Mouse (Mus musculus) cerebellum, adult 18-20 months (tissue): ENCODE measurements around the gene Haus5.

ENCODE experiments used
- DNase-seq, 2 experiments: peaks; one replicate each; pipeline ENCODE4 v3.0.0; 2021

Haus5 gene

DNA sequence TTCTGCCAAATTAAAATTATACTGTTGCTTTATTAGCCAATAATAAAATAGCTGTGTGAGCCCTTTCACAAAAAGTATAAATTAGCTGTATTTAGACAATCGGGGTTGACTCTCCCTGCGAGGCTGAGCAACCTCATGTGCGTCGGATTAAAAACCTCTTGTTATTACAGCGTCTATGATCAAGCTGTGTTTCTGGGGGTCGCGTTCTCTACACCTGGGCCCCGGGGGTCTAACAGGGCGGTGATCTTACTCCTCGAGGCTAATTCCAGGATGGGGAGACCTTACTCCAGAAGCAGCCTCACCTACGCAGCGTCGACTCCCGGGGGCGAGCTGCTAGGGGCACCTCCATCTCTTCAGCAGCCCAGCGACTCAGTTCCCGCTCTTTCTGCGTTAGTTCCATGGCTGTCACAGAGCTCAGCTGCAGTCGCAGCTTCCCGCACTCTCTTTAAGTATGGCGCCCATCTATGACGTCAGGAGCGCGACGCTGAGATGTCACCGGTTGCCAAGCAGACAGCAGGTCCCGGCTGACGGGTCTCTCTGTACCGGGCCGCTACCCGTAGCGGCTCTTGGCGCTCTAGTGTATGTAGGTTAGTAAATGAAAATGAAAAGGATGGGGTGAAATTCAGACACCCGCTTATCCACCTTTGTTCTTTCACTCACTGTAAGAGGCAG, at the start of gene Haus5:
TSS of gene Haus5 (minus strand) at position 466 of the 672 bp plus-strand sequence.
- DNase-seq: peak; percentile 90 to 93

DNA sequence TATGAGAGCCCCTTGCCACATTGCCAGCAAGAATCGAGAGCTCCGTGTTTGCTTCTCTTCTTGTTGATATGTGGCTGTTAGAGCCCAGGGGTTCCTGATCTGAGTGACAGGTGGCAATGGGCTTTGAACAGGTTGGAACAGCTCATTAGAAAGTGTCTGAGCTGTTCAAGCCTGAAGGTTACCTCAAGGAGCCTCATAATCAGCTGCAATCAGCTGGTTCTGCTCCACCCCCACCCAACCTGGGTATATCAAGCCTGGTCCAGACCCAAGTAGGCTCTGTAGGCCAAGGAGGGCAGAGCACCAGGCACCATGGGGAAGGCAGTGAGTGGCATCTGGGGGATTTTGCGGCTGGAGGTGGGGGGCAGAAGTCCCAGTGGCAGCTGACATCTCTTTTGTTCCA, 47.1 kb upstream of the Haus5 start, which contains the start of gene Atp4a:
TSS of gene Atp4a (plus strand) at position 268 of the 400 bp plus-strand sequence.
- DNase-seq: no peak

DNA sequence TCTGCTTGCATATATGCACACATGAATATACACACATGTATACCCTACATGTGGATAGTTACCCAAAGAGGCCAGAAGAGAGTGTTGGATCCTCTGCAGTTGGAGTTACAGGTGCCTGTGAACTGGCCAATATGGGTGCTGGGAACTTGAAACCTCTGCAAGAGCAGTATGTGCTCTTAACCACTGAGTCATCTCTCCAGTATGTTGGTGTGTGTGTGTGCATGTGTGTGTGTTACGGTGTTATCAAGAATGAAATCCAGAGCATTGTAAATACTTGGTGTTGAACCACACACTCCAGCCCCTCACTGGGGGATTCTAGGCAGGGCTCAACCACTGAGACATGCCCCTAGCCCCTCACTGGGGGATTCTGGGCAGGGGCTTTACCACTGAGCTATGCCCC, 42.6 kb upstream of the Haus5 start:
- DNase-seq: no peak

DNA sequence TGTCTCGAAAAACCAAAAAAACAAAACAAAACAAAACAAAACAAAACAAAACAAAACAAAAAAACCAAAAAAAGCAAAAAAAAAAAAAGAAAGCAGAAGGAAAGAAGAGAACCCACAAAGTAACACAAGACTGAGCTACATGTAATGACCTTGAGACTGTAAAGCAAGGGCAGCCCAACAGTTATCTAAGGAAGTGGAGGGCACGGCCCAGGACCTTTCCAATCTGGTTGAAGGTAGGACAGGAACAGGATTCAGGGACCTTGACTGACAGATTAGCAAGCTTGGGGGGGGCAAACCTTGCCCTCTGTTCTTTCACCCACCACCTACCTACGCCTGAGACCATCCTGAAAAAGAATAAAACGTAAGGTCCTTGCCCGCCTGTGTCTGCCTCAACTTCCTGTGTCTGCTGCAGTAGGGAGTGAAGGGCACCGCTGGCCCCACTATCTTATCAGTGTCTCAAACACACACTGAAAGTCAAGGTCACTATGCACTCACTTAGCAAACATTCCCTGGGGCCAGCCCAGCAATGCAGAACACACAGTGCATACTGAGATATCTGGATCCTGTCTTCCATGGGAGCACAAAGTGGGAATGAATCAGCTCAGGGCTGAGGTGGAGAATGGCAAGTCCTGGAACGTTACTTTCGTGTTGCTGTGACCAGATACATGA, 41.6 kb upstream of the Haus5 start:
- no peak for DNase-seq

DNA sequence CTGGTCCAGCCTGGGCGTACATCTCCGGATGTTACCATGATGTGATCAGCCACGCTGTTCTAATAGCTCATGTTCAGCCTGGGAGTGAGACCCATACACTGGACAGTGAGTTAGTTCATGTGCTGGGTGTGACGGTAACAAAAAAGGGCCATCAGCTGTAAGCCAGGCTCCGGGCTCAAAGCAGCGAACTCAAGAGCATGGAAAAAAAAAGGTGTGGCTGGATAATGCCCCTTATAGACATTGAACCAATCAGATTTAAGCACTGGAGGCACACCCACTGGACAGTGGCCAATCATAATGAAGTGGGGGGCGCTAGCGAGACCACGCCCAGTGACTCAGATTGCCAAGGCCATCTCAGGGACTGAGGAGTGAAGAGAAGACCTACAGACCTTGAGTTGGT, 33.8 kb upstream of the Haus5 start, which contains the start of gene 2200002J24Rik:
TSS of gene 2200002J24Rik (plus strand) at position 338 of the 400 bp plus-strand sequence.
- DNase-seq: no peak

DNA sequence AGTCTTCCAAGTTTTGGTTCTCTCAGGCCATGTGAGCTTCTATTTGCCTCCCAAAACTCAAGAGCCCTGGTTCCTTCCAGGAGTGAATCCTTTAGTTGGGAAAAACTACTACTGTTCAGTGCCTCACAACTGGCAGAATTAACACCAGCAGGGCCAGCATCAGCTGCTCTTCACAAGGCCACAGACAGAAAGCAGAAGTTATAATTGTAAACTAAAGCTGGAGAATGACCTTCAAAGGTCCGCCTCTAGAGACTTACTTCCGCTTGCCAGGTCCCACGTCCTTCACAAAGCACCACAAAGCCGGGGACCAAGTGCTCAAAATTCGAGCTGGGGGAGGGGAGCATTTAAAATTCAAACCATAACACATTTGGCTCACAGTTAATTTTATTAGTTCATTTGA, 33.3 kb upstream of the Haus5 start:
- no peak for DNase-seq

DNA sequence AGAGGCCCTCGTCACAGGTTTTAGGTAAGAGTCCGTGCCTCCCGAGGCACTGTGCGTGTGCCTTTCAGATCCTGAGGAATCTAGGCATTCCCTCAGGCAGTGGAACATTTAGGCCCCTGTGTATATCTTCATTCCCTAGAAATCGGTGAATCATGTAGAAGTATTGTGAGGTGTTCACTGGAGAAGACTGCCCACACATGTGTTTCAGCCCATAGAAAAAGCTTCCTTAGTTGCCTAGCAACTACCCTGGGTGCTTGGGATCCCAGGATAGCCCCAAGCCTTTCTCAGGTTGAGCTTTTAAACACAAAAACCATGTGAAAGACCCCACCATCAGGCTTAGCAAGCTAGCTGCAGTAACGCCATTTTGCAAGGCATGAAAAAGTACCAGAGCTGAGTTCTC, 23.5 kb upstream of the Haus5 start:
- DNase-seq: no peak

DNA sequence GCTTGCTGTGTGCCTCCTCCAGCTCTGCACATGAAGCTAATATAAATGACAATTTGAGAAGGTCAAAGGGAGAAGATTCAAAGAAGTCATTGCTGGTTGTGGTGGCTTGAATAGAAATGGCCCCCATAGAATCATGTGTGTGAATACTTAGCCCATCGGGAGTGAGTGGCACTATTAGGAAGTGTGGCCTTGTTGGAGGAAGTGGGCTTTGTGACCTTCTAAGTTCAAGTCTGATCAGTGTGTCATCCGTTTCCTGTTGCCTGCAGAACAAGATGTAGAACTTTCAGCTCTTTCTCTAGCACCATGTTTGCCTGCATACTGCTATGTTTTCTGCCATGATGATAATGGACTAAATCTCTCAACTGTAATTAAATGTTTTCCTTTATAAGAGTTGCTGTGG, 18.6 kb upstream of the Haus5 start:
- no peak for DNase-seq

DNA sequence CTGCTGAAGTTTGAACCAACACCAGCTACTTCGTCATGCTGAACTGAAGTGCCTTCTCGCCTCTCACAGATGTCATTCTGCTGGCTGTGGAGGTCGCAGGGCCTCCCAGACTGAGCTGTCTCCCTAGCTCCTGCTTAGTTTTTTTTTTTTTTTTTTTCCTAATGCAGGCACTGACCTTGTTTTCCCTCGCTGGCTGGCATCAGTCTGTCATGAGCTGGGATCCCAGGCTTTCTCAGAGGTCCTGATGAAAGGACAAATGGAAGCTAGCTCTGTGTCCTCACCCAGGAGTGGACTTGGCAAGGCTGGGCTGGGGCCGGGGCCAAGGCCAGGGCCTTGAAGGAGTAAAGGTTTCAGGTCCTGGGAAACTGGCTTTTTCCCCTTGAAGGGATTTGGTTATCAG, 17.1 kb upstream of the Haus5 start:
- no peak for DNase-seq

DNA sequence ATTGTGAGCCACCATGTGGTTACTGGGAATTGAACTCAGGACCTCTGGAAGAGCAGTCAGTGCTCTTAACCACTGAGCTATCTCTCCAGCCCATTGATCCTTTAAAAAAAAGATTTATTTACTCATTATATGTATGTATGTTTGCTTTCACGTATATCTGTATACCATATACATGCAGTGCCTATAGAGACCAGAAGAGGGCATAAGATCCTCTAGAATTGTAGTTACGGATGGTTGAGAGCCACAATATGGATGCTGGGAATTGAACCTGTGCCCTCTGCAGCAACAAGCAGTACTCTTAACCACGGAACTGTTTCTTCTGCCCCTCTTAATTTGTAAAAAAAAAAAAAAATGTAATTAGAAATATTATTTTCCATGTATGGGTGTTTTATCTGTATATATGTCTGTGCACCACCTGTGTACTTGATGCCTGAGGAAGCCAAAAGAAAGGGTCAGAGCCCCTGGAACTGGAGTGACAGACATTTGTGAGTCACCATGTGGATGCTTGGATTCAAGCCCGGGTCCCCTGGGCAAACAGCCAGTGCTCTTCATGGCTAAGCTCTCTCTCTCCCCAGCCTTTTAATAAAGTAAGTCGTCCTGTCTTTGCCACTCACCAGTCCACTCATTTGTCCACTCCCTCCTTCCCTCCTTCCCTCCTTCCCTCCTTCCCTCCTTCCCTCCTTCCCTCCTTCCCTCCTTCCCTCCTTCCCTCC, 13.6 kb upstream of the Haus5 start:
- DNase-seq: peak; percentile 22 to 44

DNA sequence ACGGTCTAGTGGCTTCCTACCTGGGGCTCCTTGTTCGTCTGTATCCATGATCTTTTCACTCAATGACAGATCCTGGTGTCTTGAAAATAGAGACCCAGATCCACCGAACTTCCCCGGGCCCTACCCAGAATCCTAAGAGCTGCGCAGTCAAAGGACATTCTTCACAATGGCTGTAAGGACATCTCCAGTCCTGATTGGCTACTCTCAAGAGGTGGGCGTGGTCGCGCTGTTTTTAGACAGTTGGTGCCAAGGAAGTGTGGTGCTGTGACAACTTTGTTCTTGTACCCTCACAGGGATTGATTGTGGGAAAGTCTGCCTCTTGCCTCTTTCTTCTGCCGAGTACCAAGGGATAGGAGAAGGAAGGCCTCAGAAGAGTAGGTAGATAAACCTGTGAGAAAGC, 6.7 kb upstream of the Haus5 start, which contains the start of gene Pmis2:
TSS of gene Pmis2 (minus strand) at position 126 of the 400 bp plus-strand sequence.
- DNase-seq: no peak

DNA sequence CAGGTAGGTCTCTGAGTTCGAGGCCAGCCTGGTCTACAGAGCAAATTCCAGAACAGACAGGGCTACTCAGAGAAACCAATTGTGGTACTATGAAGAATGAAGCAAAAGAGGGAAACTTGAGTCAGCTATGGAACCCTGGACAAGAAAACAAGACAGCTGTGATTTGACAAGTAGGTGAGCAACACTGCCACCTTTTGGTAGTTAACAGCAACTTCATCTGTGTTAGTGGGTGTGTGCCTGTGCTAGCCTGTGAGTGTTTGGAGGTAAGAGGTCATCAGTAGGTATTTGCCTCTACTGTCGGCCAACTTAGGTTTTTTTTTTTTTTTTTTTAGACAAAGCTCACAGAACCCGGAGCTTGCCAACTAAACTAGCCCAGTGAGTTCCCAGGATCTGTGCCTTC, 4.4 kb upstream of the Haus5 start:
- no peak for DNase-seq

DNA sequence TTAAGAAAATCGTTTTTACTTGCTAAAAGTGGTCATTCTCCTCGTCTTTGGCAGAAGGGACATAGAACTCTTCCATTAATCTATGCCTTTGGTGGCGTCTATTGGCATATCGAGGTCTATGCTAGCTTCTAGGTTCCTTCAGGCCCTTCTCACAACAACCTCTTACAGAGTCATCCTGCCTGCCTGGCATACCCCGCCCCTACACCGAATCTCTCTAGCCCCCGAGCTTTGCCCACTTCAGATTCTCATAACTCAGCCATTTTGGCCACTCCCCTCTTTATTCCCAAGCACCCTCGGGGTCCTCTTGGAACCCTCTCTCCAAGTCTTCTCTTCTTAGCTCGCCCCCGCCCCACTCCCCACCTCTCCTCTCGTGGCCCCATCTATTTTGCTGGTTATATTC, 527 bp upstream of the Haus5 start:
- DNase-seq: peak in 1 of 2 experiments; percentile 18

DNA sequence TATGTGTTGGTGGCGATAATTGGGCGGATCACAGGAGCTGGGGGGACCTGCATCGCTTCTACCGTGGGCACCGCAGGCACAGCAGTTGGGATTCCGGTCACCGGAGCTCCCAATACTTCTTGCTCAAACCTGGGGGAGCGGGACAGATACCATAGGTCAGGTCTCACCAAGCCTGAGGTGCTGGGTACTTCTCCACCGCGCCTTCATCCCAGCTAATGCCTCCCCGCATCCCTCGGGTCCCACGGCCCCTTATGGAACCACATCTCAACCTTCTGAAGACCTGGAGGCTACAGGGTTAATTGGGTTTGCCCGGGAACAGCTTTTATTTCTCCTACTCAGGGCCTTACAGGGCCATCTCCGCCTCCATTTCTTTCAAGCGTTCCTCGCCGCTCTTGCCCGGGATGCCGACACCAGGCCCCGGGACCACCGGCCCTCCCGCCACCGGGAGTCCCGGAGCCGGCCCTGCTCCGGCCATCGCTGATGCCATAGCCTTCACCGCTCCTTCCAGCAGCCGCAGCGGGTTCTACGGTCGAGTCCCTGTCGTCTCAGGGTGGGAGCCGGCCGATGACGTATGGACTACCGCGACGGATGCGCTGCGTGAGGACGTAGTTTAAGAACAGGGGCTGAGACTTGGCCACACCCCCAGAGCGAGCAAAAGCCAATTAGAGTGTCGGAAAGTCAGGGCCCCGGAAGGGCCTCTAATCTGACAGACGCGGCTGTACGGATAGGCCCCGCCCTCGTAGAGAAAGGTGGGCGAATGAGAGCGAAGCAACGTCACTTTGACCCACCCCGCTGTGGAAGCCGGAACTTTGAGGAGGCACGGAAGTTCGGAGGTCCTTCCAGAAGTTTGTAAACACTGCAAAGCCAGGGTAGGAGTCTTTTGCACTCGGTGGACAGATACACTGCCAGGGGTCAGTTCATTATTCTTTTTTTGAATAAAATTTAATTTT, 14.9 kb downstream of the Haus5 start, which contains the start of gene Rbm42:
TSS of gene Rbm42 (minus strand) at position 727 of the 950 bp plus-strand sequence.
- peak; percentile 96 to 100 for DNase-seq

DNA sequence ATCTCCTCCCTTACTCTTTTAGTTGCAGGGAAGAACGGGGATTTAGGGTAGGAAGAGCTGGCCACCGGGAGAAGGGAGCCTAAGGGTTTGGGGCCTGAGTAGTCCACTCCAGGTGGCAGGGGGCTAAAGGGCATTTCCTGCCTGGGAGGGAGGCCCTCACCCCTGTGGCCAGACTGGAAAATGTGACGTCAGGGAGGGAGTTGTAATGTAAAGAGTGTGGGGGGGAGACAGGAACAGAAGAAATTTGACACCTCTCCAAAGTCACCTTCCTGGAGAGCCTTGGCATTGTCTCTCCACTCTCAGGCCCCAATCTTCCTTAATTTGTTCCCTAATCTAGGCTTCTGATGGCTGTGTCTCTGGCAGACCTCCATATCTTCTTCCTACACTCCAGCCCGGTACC, 25.7 kb downstream of the Haus5 start:
- no peak for DNase-seq

DNA sequence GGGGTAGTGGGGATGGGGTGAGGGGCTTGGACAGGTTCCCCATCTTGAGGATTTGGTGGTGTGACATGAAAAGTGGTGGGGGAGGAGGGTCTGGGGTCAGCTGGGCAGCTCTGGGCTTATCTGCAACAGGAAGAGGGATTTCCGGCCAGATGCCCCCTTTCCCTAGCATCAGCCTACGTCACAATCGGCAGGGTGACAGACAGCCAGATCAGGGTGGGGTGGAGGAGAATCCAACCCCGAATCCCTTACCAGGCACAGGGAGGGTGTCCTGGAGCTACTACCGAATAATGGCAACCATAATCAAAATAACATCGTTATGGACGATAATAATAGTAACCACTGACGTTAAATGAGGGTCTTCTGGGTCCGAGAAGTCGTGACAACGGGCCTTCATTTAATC, 28.4 kb downstream of the Haus5 start:
- DNase-seq: no peak

DNA sequence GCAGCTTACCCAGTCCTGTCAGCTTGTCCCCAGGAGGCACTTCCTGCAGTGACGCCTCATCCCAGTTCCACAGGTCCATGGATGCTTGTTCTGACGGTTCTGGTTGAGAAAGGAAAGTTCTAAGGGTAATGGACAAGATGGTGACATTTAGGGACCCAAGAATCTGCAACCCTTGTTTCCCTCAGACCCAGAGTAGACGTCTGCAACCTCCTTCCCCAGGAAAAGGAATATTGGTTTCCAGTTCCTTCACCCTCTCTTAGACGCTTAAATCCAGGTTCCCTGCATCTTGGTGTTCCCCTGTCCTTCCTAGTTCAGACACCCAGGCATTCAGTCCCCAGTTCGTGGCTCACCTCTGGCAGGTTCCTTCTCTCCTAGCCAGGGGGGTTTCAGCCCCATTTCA, 29.0 kb downstream of the Haus5 start, which contains the start of gene Etv2:
TSS of gene Etv2 (minus strand) at position 101 of the 400 bp plus-strand sequence.
- no peak for DNase-seq

DNA sequence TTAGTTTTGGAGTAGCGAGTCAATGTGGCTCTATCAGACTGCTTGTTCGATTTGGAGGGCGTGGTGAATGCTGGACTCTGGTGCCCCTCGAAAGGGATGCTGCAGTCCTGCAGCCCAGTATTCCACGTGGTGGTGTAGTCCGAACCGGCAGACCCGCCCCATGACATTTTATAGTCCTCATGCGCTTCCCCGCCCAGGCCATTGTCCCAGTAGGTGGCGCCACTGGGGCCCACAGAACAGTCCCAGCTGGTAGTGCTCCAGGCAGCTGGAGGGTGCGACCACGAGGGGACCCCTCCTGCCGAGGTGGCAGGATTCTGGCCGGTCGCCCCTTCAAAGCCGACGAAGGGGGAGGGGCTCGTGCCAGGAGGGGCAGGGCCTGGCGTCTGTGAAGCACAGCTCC, 30.2 kb downstream of the Haus5 start:
- peak in 1 of 2 experiments; percentile 28 for DNase-seq

DNA sequence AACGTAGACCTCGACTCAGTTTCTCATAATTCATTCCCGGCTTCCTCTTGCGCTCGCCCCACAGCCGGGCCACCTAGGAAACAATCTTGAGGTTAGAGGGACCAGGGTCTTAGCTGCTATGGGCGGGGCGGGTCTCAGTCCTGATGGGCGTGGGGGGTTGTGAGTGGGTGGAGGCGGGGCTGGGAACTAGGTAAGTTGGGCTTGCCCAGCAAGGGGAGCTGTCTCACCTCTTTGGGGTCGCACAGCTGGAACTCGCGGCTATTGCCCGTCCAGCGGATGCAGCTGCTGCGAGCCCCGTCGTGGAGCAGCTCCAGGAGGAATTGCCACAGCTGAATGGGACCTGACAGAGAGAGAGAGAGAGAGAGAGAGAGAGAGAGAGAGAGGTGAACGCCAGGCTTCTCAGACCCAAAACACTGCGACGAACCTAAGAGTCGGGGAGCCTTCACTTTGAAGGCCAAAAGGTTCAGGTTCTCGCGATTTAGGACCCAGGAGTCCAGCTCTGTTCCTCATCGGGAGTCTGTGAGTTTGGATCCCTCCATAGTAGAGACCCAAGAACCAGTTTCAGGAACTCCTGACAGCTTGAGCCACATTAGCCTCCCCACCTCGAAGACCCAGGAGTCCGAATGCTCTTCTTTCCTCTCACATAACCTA, 30.9 kb downstream of the Haus5 start:
- DNase-seq: no peak

DNA sequence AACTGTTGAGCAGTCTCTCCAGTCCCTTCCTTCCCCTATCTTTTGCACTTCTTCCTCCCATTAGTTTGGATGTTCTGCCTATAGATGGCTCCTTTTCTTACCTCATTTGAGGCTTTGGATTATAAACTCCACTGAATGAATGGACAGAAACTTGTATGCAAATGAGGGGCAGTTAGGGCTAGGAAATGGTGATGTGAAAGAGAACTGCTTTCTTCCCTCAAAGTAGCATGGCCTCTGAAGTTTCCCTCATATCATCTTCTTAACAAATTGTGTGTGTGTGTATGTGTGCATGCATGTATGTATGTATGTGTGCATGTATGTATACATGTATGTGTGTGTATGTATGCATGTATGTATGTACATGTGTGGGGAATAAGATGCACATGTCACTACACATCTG, 35.8 kb downstream of the Haus5 start:
- DNase-seq: no peak

DNA sequence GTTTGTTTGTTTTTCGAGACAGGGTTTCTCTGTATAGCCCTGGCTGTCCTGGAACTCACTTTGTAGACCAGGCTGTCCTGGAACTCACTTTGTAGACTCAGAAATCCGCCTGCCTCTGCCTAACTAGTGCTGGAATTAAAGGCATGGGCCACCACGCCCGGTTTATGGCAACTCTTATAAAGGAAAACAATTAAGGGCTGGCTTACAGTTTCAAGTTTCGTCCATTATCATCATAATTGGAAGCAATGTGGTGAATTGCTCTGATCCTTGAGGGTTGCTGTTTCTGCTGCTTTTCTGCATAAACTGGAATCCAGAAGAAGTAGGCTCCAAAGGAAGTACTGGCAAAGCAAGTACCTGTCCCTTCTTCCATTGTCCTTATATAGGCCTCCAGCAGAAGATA, 38.1 kb downstream of the Haus5 start:
- DNase-seq: no peak
